Comparison of ENCODE assay signal across 8 mouse cellular contexts in genomic region chr9:118926688-118927321, GRCm38 (mm10). TPM values are rescaled to one million over a fixed set of nuclear protein-coding genes. Genes with fewer than 3 reads are reported as not detected.
DNase-seq lines count a peak whose midpoint lies in the region; ATAC-seq and TF ChIP-seq lines count a peak whose summit lies in the region.

No protein-coding gene starts in this region.

- WGBS in heart, embryonic 10.5 days, result 10% methylated on average over 66 of the region's 68 CpGs
- WGBS in kidney, adult 2 months, result 5% methylated on average over 63 of the region's 68 CpGs
- WGBS in limb, embryonic 11.5 days, result 6% methylated on average over 30 of the region's 68 CpGs
- WGBS in midbrain, embryonic 13.5 days, result 3% methylated on average over 50 of the region's 68 CpGs

- H3K4me3 ChIP-seq in heart, embryonic 10.5 days, result peak overlapping the region; percentile 81
- H3K4me3 ChIP-seq in gastrocnemius, adult 2 months, result peak overlapping the region; percentile 94
- peak overlapping the region; percentile 73 for H3K4me3 ChIP-seq in kidney, adult 2 months (ENCODE audit: insufficient read depth, low read depth, low read length)
- peak overlapping the region; percentile 73 for H3K4me3 ChIP-seq in limb, embryonic 11.5 days (ENCODE audit: low read depth, low read length)
- H3K4me3 ChIP-seq in midbrain, embryonic 13.5 days (replicated peaks), result peak overlapping the region; percentile 68
- peak overlapping the region; percentile 87 for H3K4me3 ChIP-seq in testis, adult 2 months (ENCODE audit: control insufficient read depth, low read depth, low read length)

- no peak for TF ChIP-seq POLR2A in kidney, adult 2 months (IDR thresholded peaks at IDR 0.05; ENCODE audit: low read depth, low read length)
- TF ChIP-seq POLR2A in testis, adult 2 months (IDR thresholded peaks at IDR 0.05; ENCODE audit: control insufficient read depth, low read depth, low read length), result no peak

- H3K9ac ChIP-seq in limb, embryonic 11.5 days (ENCODE audit: low read length), result peak overlapping the region; percentile 84
- H3K9ac ChIP-seq in midbrain, embryonic 13.5 days (replicated peaks), result peak overlapping the region; percentile 81

- H3K9me3 ChIP-seq in heart, embryonic 10.5 days, result no peaks in the 10 kb centered on the region
- H3K9me3 ChIP-seq in limb, embryonic 11.5 days (ENCODE audit: control insufficient read depth, low read length), result no peaks in the 10 kb centered on the region
- H3K9me3 ChIP-seq in midbrain, embryonic 13.5 days, result no peaks in the 10 kb centered on the region

- H3K27ac ChIP-seq in heart, embryonic 10.5 days, result peak overlapping the region; percentile 95
- peak overlapping the region; percentile 85 for H3K27ac ChIP-seq in gastrocnemius, adult 2 months
- peak overlapping the region; percentile 61 for H3K27ac ChIP-seq in kidney, adult 2 months (ENCODE audit: insufficient read depth, low read depth, low read length)
- H3K27ac ChIP-seq in limb, embryonic 11.5 days (replicated peaks; ENCODE audit: low read depth, low read length), result peak overlapping the region; percentile 49; the same call in 1 of the 2 replicates
- peak overlapping the region; percentile 84 for H3K27ac ChIP-seq in midbrain, embryonic 13.5 days
- peak overlapping the region; percentile 71 for H3K27ac ChIP-seq in testis, adult 2 months (ENCODE audit: control insufficient read depth, insufficient read depth, low read depth, low read length)

- peak overlapping the region; percentile 95 for H3K4me2 ChIP-seq in limb, embryonic 11.5 days (ENCODE audit: low read depth, severe bottlenecking)
- H3K4me2 ChIP-seq in midbrain, embryonic 13.5 days (replicated peaks), result peak overlapping the region; percentile 97

- H3K4me1 ChIP-seq in heart, embryonic 10.5 days, result peaks cover 48% of the 10 kb centered on the region
- peaks cover 17% of the 10 kb centered on the region for H3K4me1 ChIP-seq in kidney, adult 2 months (ENCODE audit: control insufficient read depth, insufficient read depth, low read length)
- peaks cover 29% of the 10 kb centered on the region for H3K4me1 ChIP-seq in limb, embryonic 11.5 days (ENCODE audit: control insufficient read depth, insufficient read depth, low read length)
- peaks cover 33% of the 10 kb centered on the region for H3K4me1 ChIP-seq in midbrain, embryonic 13.5 days (replicated peaks)
- peaks cover 17% of the 10 kb centered on the region for H3K4me1 ChIP-seq in testis, adult 2 months (ENCODE audit: control insufficient read depth, insufficient read depth, low read length)

- TF ChIP-seq CTCF in gastrocnemius, adult 2 months (IDR thresholded peaks at IDR 0.05), result no peak
- no peak for TF ChIP-seq CTCF in kidney, adult 2 months (conservative IDR thresholded peaks at IDR 0.05; ENCODE audit: insufficient read depth, insufficient read length, low read depth, low read length)
- TF ChIP-seq CTCF in testis, adult 2 months (IDR thresholded peaks at IDR 0.05; ENCODE audit: control insufficient read depth, insufficient read depth, insufficient replicate concordance, low read depth, low read length), result no peak

- DNase-seq in heart, embryonic 10.5 days (ENCODE audit: low spot score), result no peak
- no peak for DNase-seq in heart, adult 8-10 months (ENCODE audit: low spot score)
- peak; percentile 58 for DNase-seq in cerebellum, adult 9-10 months
- DNase-seq in gastrocnemius, adult 2 months, result peak; percentile 61
- peak; percentile 61 for DNase-seq in kidney, adult 2 months
- peak; percentile 49 for DNase-seq in limb, embryonic 11.5 days (ENCODE audit: low spot score)

- intact Hi-C loops in gastrocnemius, adult 2 months (cut with DNase I), result no loop called here

- ATAC-seq in limb, embryonic 11.5 days (ENCODE audit: insufficient number of reproducible peaks, low FRiP score, low TSS enrichment, low read depth), result no peak
- ATAC-seq in midbrain, embryonic 13.5 days, result peak; percentile 32; the same call in 1 of the 2 replicates

- no peaks in the 10 kb centered on the region for H3K27me3 ChIP-seq in heart, embryonic 10.5 days (ENCODE audit: insufficient read depth, poor library complexity, severe bottlenecking)
- no peaks in the 10 kb centered on the region for H3K27me3 ChIP-seq in kidney, adult 2 months (replicated peaks; ENCODE audit: control insufficient read depth, insufficient read depth, low read length)
- no peaks in the 10 kb centered on the region for H3K27me3 ChIP-seq in limb, embryonic 11.5 days (ENCODE audit: control insufficient read depth, insufficient read depth, low read length)
- H3K27me3 ChIP-seq in midbrain, embryonic 13.5 days, result peaks cover 4% of the 10 kb centered on the region; the same call in 1 of the 2 replicates
- no peaks in the 10 kb centered on the region for H3K27me3 ChIP-seq in testis, adult 2 months (ENCODE audit: control insufficient read depth, insufficient read depth, low read length)

- 0 out of 2 replicates have a peak, but pooled peaks cover 9% of the 10 kb centered on the region for H3K36me3 ChIP-seq in heart, embryonic 10.5 days
- H3K36me3 ChIP-seq in kidney, adult 2 months (ENCODE audit: control insufficient read depth, insufficient read depth, low read length), result no peaks in the 10 kb centered on the region
- no peaks in the 10 kb centered on the region for H3K36me3 ChIP-seq in limb, embryonic 11.5 days (ENCODE audit: control insufficient read depth, insufficient read depth, low read length)
- no peaks in the 10 kb centered on the region for H3K36me3 ChIP-seq in midbrain, embryonic 13.5 days
- no peaks in the 10 kb centered on the region for H3K36me3 ChIP-seq in testis, adult 2 months (ENCODE audit: control insufficient read depth, insufficient read depth, low read length)

RNA-seq across cellular contexts. Expression of gene Ctdspl, which starts 0.6 kb away (rescaled TPM):
- 8.8 and 10.2 TPM in 2 replicates for polyA plus RNA-seq in heart, embryonic 10.5 days (2016; fragmentation: Nextera tagmentation; extraction: Ambion mirVana)
- 10 to 100 TPM in 1 of 4 experiments, 1 to 10 TPM in 3; 7.5 to 10.2 (median 7.8) TPM for total RNA-seq in heart, adult 8-10 months (2022)
- total RNA-seq in gastrocnemius, adult 2 months (2021), result 1 to 10 TPM; 3.5 to 5.9 TPM
- polyA plus RNA-seq in kidney, adult 2 months (2012; rRNA removed), result 39.2 and 40.3 TPM in 2 replicates
- 13.6 and 13.9 TPM in 2 replicates for polyA plus RNA-seq in limb, embryonic 11.5 days (2014; fragmentation: Nextera tagmentation; extraction: Ambion mirVana)
- polyA plus RNA-seq in midbrain, embryonic 13.5 days (2015; fragmentation: Nextera tagmentation; extraction: Ambion mirVana), result 5.2 and 6.2 TPM in 2 replicates
- polyA plus RNA-seq in testis, adult 2 months (2012; rRNA removed), result 7.8 and 8.1 TPM in 2 replicates

Comparison
In these comparisons a context has a peak if more than half of its experiments do, and no peak if none do; other contexts are left out.
1. DNase-seq: peak in cerebellum, adult 9-10 months (single experiment), gastrocnemius, adult 2 months (single experiment), kidney, adult 2 months (single experiment) and limb, embryonic 11.5 days (single experiment); none in heart, embryonic 10.5 days (single experiment) and heart, adult 8-10 months (single experiment).
2. Peak in every context shown above with its lines, with median percentiles within 50 percentile points of each other: H3K27ac ChIP-seq and H3K4me3 ChIP-seq.